Mouse (Mus musculus) G1E (cell line): ENCODE data around the gene Alcam.

Experiments used
- CTCF ChIP-seq: IDR thresholded peaks from 2 replicates; pipeline ENCODE4 v1.5.1; 2012; ENCODE audit warnings: low read depth, low read length, inconsistent platforms, mixed read lengths
- GATA1 ChIP-seq: IDR thresholded peaks from 2 replicates; pipeline ENCODE4 v1.6.1; 2012; ENCODE audit warnings: borderline replicate concordance, low read length, inconsistent platforms, mixed read lengths
- GATA2 ChIP-seq: IDR thresholded peaks from 2 replicates; pipeline ENCODE4 v1.6.1; 2012; ENCODE audit warnings: low read depth, low read length, inconsistent platforms, borderline replicate concordance
- POLR2AphosphoS5 ChIP-seq: IDR thresholded peaks from 2 replicates; pipeline ENCODE4 v1.6.1; 2012; ENCODE audit warnings: low read depth, low read length, inconsistent platforms; ENCODE audit not compliant: insufficient replicate concordance
- TAL1 ChIP-seq: conservative IDR thresholded peaks from 2 replicates; pipeline ENCODE4 v1.6.1; 2012; ENCODE audit warnings: low read depth, low read length, inconsistent platforms, mixed read lengths

GRCm38 (mm10) chr16:52470226-52470625 lies 16.4 kb upstream of the Alcam start:
- no peak for TF ChIP-seq CTCF
- no peak for TF ChIP-seq TAL1
- no peak for TF ChIP-seq POLR2AphosphoS5
- TF ChIP-seq GATA1: no peak
- TF ChIP-seq GATA2: no peak
